Mouse (Mus musculus): ENCODE data around the gene Rprm. TPM values are rescaled to one million over a fixed set of nuclear protein-coding genes. Genes with fewer than 3 reads are reported as not detected.
A peak's percentile ranks its signal among the peaks of the same experiment; 100 is the strongest.

The Rprm gene
- 3.7 and 12.4 TPM in 2 replicates for polyA plus RNA-seq (2016; fragmentation: Nextera tagmentation; extraction: Ambion mirVana)

GRCm38 (mm10) chr2:54085430-54086087 lies at the start of gene Rprm:
Gene Rprm (minus strand): TSS chr2:54085552.
- H3K4me3 ChIP-seq = peak within 1 kb of the TSS; percentile 56
- WGBS = 4% methylated on average over 27 of the region's 27 CpGs
- H3K4me1 ChIP-seq = peaks cover 20% of the 10 kb centered on the region
- peak; percentile 96 for DNase-seq (ENCODE audit: low spot score)
- H3K27me3 ChIP-seq (ENCODE audit: low read depth, poor library complexity, severe bottlenecking) = peaks cover 53% of the 10 kb centered on the region
- no peaks in the 10 kb centered on the region for H3K9me3 ChIP-seq (replicated peaks)
- H3K27ac ChIP-seq = peak within 1 kb of the TSS; percentile 61; the same call in 1 of the 2 replicates
- H3K36me3 ChIP-seq = no peaks in the 10 kb centered on the region

GRCm38 (mm10) chr2:54119305-54119704 lies 34.0 kb upstream of the Rprm start:
- WGBS = 85% methylated on average over 6 of the region's 6 CpGs
- H3K9me3 ChIP-seq (replicated peaks) = no peaks in the 10 kb centered on the region
- no peaks in the 10 kb centered on the region for H3K36me3 ChIP-seq
- no peak overlapping the region for H3K4me3 ChIP-seq
- DNase-seq (ENCODE audit: low spot score) = no peak
- no peaks in the 10 kb centered on the region for H3K4me1 ChIP-seq
- H3K27me3 ChIP-seq (ENCODE audit: low read depth, poor library complexity, severe bottlenecking) = no peaks in the 10 kb centered on the region
- no peak overlapping the region for H3K27ac ChIP-seq

GRCm38 (mm10) chr2:54118881-54119280 lies 33.5 kb upstream of the Rprm start:
- no peaks in the 10 kb centered on the region for H3K36me3 ChIP-seq
- no peak overlapping the region for H3K4me3 ChIP-seq
- no peaks in the 10 kb centered on the region for H3K27me3 ChIP-seq (ENCODE audit: low read depth, poor library complexity, severe bottlenecking)
- no peak overlapping the region for H3K27ac ChIP-seq
- H3K4me1 ChIP-seq = no peaks in the 10 kb centered on the region
- DNase-seq (ENCODE audit: low spot score) = no peak
- WGBS = 30% methylated on average over 3 of the region's 3 CpGs
- no peaks in the 10 kb centered on the region for H3K9me3 ChIP-seq (replicated peaks)

GRCm38 (mm10) chr2:54111294-54111693 lies 25.9 kb upstream of the Rprm start:
- no peak overlapping the region for H3K4me3 ChIP-seq
- WGBS = 85% methylated on average over 2 of the region's 2 CpGs
- no peak for DNase-seq (ENCODE audit: low spot score)
- no peaks in the 10 kb centered on the region for H3K27me3 ChIP-seq (ENCODE audit: low read depth, poor library complexity, severe bottlenecking)
- H3K36me3 ChIP-seq = no peaks in the 10 kb centered on the region
- no peak overlapping the region for H3K27ac ChIP-seq
- H3K4me1 ChIP-seq = no peaks in the 10 kb centered on the region
- H3K9me3 ChIP-seq (replicated peaks) = no peaks in the 10 kb centered on the region

- no peaks in the 10 kb centered on the region for H3K27me3 ChIP-seq (ENCODE audit: low read depth, poor library complexity, severe bottlenecking)
- no peak overlapping the region for H3K27ac ChIP-seq
- no peaks in the 10 kb centered on the region for H3K4me1 ChIP-seq
- H3K36me3 ChIP-seq = no peaks in the 10 kb centered on the region
- 75% methylated on average over 1 of the region's 1 CpGs for WGBS
- no peak overlapping the region for H3K4me3 ChIP-seq
- H3K9me3 ChIP-seq (replicated peaks) = no peaks in the 10 kb centered on the region
- DNase-seq (ENCODE audit: low spot score) = no peak
Measured at GRCm38 (mm10) chr2:54106232-54106726, 20.9 kb upstream of the Rprm start.

- Histone ChIP-seq H3K4me1 (no peaks in the 10 kb centered on the region), H3K4me3 (no peak overlapping the region), H3K36me3 (no peaks in the 10 kb centered on the region), H3K27ac (no peak overlapping the region), H3K27me3 (ENCODE audit: low read depth, poor library complexity, severe bottlenecking) (no peaks in the 10 kb centered on the region), H3K9me3 (replicated peaks) (no peaks in the 10 kb centered on the region)
- DNase-seq (ENCODE audit: low spot score) = no peak
- WGBS = 78% methylated on average over 1 of the region's 1 CpGs
Measured at GRCm38 (mm10) chr2:54099939-54100338, 14.6 kb upstream of the Rprm start.

GRCm38 (mm10) chr2:54092616-54093015 lies 7.3 kb upstream of the Rprm start:
- no peak overlapping the region for H3K4me3 ChIP-seq
- no peaks in the 10 kb centered on the region for H3K36me3 ChIP-seq
- H3K9me3 ChIP-seq (replicated peaks) = no peaks in the 10 kb centered on the region
- no peak for DNase-seq (ENCODE audit: low spot score)
- no peaks in the 10 kb centered on the region for H3K27me3 ChIP-seq (ENCODE audit: low read depth, poor library complexity, severe bottlenecking)
- H3K4me1 ChIP-seq = no peaks in the 10 kb centered on the region
- WGBS = 84% methylated on average over 3 of the region's 3 CpGs
- H3K27ac ChIP-seq = no peak overlapping the region

GRCm38 (mm10) chr2:54086254-54086653 lies 902 bp upstream of the Rprm start:
- H3K9me3 ChIP-seq (replicated peaks) = no peaks in the 10 kb centered on the region
- peaks cover 20% of the 10 kb centered on the region for H3K4me1 ChIP-seq
- DNase-seq (ENCODE audit: low spot score) = no peak
- 72% methylated on average over 4 of the region's 4 CpGs for WGBS
- H3K27me3 ChIP-seq (ENCODE audit: low read depth, poor library complexity, severe bottlenecking) = peaks cover 53% of the 10 kb centered on the region
- H3K4me3 ChIP-seq = no peak overlapping the region
- H3K36me3 ChIP-seq = no peaks in the 10 kb centered on the region
- no peak overlapping the region for H3K27ac ChIP-seq

- H3K27me3 ChIP-seq (ENCODE audit: low read depth, poor library complexity, severe bottlenecking) = peaks cover 53% of the 10 kb centered on the region
- peaks cover 20% of the 10 kb centered on the region for H3K4me1 ChIP-seq
- H3K27ac ChIP-seq = peak overlapping the region; percentile 61; the same call in 1 of the 2 replicates
- WGBS = 2% methylated on average over 51 of the region's 51 CpGs
- H3K36me3 ChIP-seq = no peaks in the 10 kb centered on the region
- H3K9me3 ChIP-seq (replicated peaks) = no peaks in the 10 kb centered on the region
- H3K4me3 ChIP-seq = peak overlapping the region; percentile 56
- no peak for DNase-seq (ENCODE audit: low spot score)
Measured at GRCm38 (mm10) chr2:54084737-54085429, 469 bp downstream of the Rprm start.

GRCm38 (mm10) chr2:54083861-54084736 lies 1.3 kb downstream of the Rprm start:
- H3K27me3 ChIP-seq (ENCODE audit: low read depth, poor library complexity, severe bottlenecking) = peaks cover 53% of the 10 kb centered on the region
- WGBS = 3% methylated on average over 29 of the region's 29 CpGs
- peak; percentile 47 for DNase-seq (ENCODE audit: low spot score)
- H3K4me3 ChIP-seq = peak overlapping the region; percentile 56
- no peaks in the 10 kb centered on the region for H3K9me3 ChIP-seq (replicated peaks)
- peaks cover 20% of the 10 kb centered on the region for H3K4me1 ChIP-seq
- H3K27ac ChIP-seq = peak overlapping the region; percentile 28; the same call in 1 of the 2 replicates
- H3K36me3 ChIP-seq = no peaks in the 10 kb centered on the region

- peaks cover 6% of the 10 kb centered on the region for H3K4me1 ChIP-seq
- no peaks in the 10 kb centered on the region for H3K36me3 ChIP-seq
- H3K9me3 ChIP-seq (replicated peaks) = no peaks in the 10 kb centered on the region
- no peak for DNase-seq (ENCODE audit: low spot score)
- H3K27ac ChIP-seq = no peak overlapping the region
- H3K4me3 ChIP-seq = no peak overlapping the region
- 84% methylated on average over 7 of the region's 7 CpGs for WGBS
- H3K27me3 ChIP-seq (ENCODE audit: low read depth, poor library complexity, severe bottlenecking) = peaks cover 25% of the 10 kb centered on the region
Measured at GRCm38 (mm10) chr2:54078961-54079360, 6.4 kb downstream of the Rprm start.

- Histone ChIP-seq H3K4me1 (no peaks in the 10 kb centered on the region), H3K27me3 (ENCODE audit: low read depth, poor library complexity, severe bottlenecking) (no peaks in the 10 kb centered on the region), H3K27ac (no peak overlapping the region), H3K9me3 (replicated peaks) (no peaks in the 10 kb centered on the region), H3K4me3 (no peak overlapping the region), H3K36me3 (no peaks in the 10 kb centered on the region)
- DNase-seq (ENCODE audit: low spot score) = no peak
- 87% methylated on average over 1 of the region's 1 CpGs for WGBS
Measured at GRCm38 (mm10) chr2:54071526-54071925, 13.8 kb downstream of the Rprm start.

All from limb, embryonic 10.5 days (tissue).